In genomic region chr8:127757396-127757795, GRCm38 (mm10) we compare ENCODE assay signal across 28 mouse cellular contexts.
DNase-seq lines count a peak whose midpoint lies in the region; ATAC-seq and TF ChIP-seq lines count a peak whose summit lies in the region.
"Had no signal": no experiment of that assay in that cellular context is flagged by ENCODE, and none has a peak within 500 bp of the region (broad histone marks: within the 10 kb centered on the region; RNA-seq: fewer than 3 reads in every experiment).

No protein-coding gene starts in this region.

- H3K9me3 ChIP-seq in kidney, embryonic 15.5 days (replicated peaks): no peaks in the 10 kb centered on the region; the same call in 1 of the 2 replicates
- no peaks in the 10 kb centered on the region for H3K9me3 ChIP-seq in limb, embryonic 10.5 days (replicated peaks)
- no peaks in the 10 kb centered on the region for H3K9me3 ChIP-seq in hindbrain, postnatal 0 days (ENCODE audit: low read length)
- H3K9me3 ChIP-seq: megakaryocyte, embryonic 14.5 days; midbrain, embryonic 15.5 days; neural tube, embryonic 15.5 days had no signal

- WGBS in kidney, embryonic 15.5 days: 60% methylated on average over 2 of the region's 2 CpGs
- 76% methylated on average over 2 of the region's 2 CpGs for WGBS in limb, embryonic 10.5 days
- 75% methylated on average over 2 of the region's 2 CpGs for WGBS in hindbrain, postnatal 0 days

- H3K4me2 ChIP-seq in kidney, embryonic 15.5 days: no peak overlapping the region
- H3K4me2 ChIP-seq in hindbrain, postnatal 0 days (ENCODE audit: low read depth, low read length): no peak overlapping the region
- H3K4me2 ChIP-seq: hindbrain, embryonic 14.5 days; liver, embryonic 11.5 days; lung, embryonic 14.5 days; midbrain, embryonic 15.5 days; neural tube, embryonic 15.5 days had no signal

- no peaks in the 10 kb centered on the region for H3K36me3 ChIP-seq in kidney, embryonic 15.5 days
- no peaks in the 10 kb centered on the region for H3K36me3 ChIP-seq in limb, embryonic 10.5 days
- no peaks in the 10 kb centered on the region for H3K36me3 ChIP-seq in hindbrain, postnatal 0 days (ENCODE audit: insufficient read depth, low read length)
- H3K36me3 ChIP-seq: midbrain, embryonic 15.5 days; neural tube, embryonic 15.5 days had no signal

- no peak overlapping the region for H3K4me3 ChIP-seq in kidney, embryonic 15.5 days (replicated peaks)
- no peak overlapping the region for H3K4me3 ChIP-seq in limb, embryonic 10.5 days
- no peak overlapping the region for H3K4me3 ChIP-seq in hindbrain, postnatal 0 days (ENCODE audit: low read length)
- H3K4me3 ChIP-seq: left cerebral cortex, adult 2 months; megakaryocyte, embryonic 14.5 days; midbrain, embryonic 15.5 days; neural tube, embryonic 15.5 days had no signal

- DNase-seq in heart, adult 11 months: peak; percentile 88
- no peak for DNase-seq in heart, postnatal 25 days (ENCODE audit: low spot score)
- DNase-seq in lung, postnatal 25 days (ENCODE audit: low spot score): peak; percentile 13
- DNase-seq in lung, postnatal 4 days: no peak
- DNase-seq in limb, embryonic 10.5 days (ENCODE audit: low spot score): no peak
- DNase-seq in hindbrain, postnatal 0 days (ENCODE audit: low spot score): no peak
- DNase-seq in adrenal gland, postnatal 36 days: no peak
- DNase-seq: adrenal gland, postnatal 25 days; cerebellum, adult 11-12 months; cerebellum, postnatal 25 days; embryo, embryonic 11 days; gastrocnemius, postnatal 10 days; heart, postnatal 10 days; layer of hippocampus, adult 9-11 months; left cerebral cortex, postnatal 4 days; lung, embryonic 14.5 days; right cerebral cortex, postnatal 14 days; spleen, adult 18-20 months; thymus, adult 18-20 months had no signal

- intact Hi-C loops in heart, postnatal 25 days (cut with DNase I): no loop called here

- H3K9ac ChIP-seq in kidney, embryonic 15.5 days: no peak overlapping the region
- no peak overlapping the region for H3K9ac ChIP-seq in hindbrain, postnatal 0 days (replicated peaks; ENCODE audit: low read length)
- H3K9ac ChIP-seq: hindbrain, embryonic 14.5 days; lung, embryonic 14.5 days; midbrain, embryonic 15.5 days; neural tube, embryonic 15.5 days had no signal

- H3K27ac ChIP-seq in kidney, embryonic 15.5 days: peak overlapping the region; percentile 54; the same call in 1 of the 2 replicates
- 0 out of 2 replicates have a peak overlapping the region, but pooled peaks have one; percentile 27 for H3K27ac ChIP-seq in limb, embryonic 10.5 days
- no peak overlapping the region for H3K27ac ChIP-seq in hindbrain, postnatal 0 days
- H3K27ac ChIP-seq: hindbrain, embryonic 14.5 days; left cerebral cortex, adult 2 months; midbrain, embryonic 15.5 days; neural tube, embryonic 15.5 days had no signal

- no peak for ATAC-seq in kidney, embryonic 15.5 days (replicated peaks; ENCODE audit: low FRiP score)
- no peak for ATAC-seq in hindbrain, postnatal 0 days
- ATAC-seq: CD4-positive, CD25-positive, alpha-beta regulatory T cell, adult 4 months; midbrain, embryonic 15.5 days; Patski had no signal

- H3K27me3 ChIP-seq in kidney, embryonic 15.5 days: no peaks in the 10 kb centered on the region
- no peaks in the 10 kb centered on the region for H3K27me3 ChIP-seq in limb, embryonic 10.5 days (ENCODE audit: low read depth, poor library complexity, severe bottlenecking)
- no peaks in the 10 kb centered on the region for H3K27me3 ChIP-seq in hindbrain, postnatal 0 days (ENCODE audit: insufficient read depth, low read length)
- H3K27me3 ChIP-seq: midbrain, embryonic 15.5 days; neural tube, embryonic 15.5 days; Patski had no signal

- H3K4me1 ChIP-seq in kidney, embryonic 15.5 days: peaks cover 5% of the 10 kb centered on the region; the same call in 1 of the 2 replicates
- peaks cover 8% of the 10 kb centered on the region for H3K4me1 ChIP-seq in limb, embryonic 10.5 days
- no peaks in the 10 kb centered on the region for H3K4me1 ChIP-seq in hindbrain, postnatal 0 days (ENCODE audit: insufficient read depth, low read length)
- H3K4me1 ChIP-seq: megakaryocyte, embryonic 14.5 days; midbrain, embryonic 15.5 days; neural tube, embryonic 15.5 days had no signal

- TF ChIP-seq CTCF in hindbrain, postnatal 0 days (IDR thresholded peaks at IDR 0.05; ENCODE audit: low read depth): no peak

Comparison
In these comparisons a context has a peak if more than half of its experiments do, and no peak if none do; other contexts are left out.
1. DNase-seq: peak in heart, adult 11 months (single experiment) and lung, postnatal 25 days (single experiment); none in heart, postnatal 25 days (single experiment), lung, postnatal 4 days (0 of 2), limb, embryonic 10.5 days (single experiment), hindbrain, postnatal 0 days (single experiment) and adrenal gland, postnatal 36 days (0 of 2).